Mouse (Mus musculus): ENCODE measurements at regions not wholly inside any gene's neighbourhood (a gene's known extent, or its start where the extent isn't known, plus 50 kb on each side); places are given as distances from the start of the nearest gene placed in this dataset.
A peak's percentile ranks its signal among the peaks of the same experiment; 100 is the strongest.

- Histone ChIP-seq H3K27ac (no peak overlapping the region), H3K9me3 (ENCODE audit: control insufficient read depth, low read length) (no peaks in the 10 kb centered on the region), H3K9ac (replicated peaks) (no peak overlapping the region), H3K27me3 (ENCODE audit: control insufficient read depth, insufficient read depth, low read length) (no peaks in the 10 kb centered on the region), H3K36me3 (replicated peaks; ENCODE audit: control insufficient read depth, insufficient read depth, low read depth) (no peaks in the 10 kb centered on the region), H3K4me1 (replicated peaks; ENCODE audit: control insufficient read depth in 2 of 2, insufficient read depth in 2 of 2, low read length in 1 of 2) (no peaks in the 10 kb centered on the region), H3K4me3 (ENCODE audit: insufficient read depth in 1 of 2, low read depth in 2 of 2, low read length in 2 of 2) (no peak overlapping the region), H3K4me2 (ENCODE audit: low read depth) (no peak overlapping the region)
- TF ChIP-seq CTCF (IDR thresholded peaks at IDR 0.05; ENCODE audit: low read depth), result no peak
- no peak for TF ChIP-seq EP300 (IDR thresholded peaks at IDR 0.05; ENCODE audit: low read depth)
- 55% methylated on average over 3 of the region's 3 CpGs for WGBS (ENCODE audit: insufficient replicate concordance)
- DNase-seq (ENCODE audit: low read depth in 3 of 3, low spot score in 3 of 3) (no peak), ATAC-seq (ENCODE audit: insufficient read depth) (no peak)
These were observed 257.8 kb downstream of the Tcf7l2 start for GRCm38 (mm10) chr19:55999409-55999808.

- DNase-seq (ENCODE audit: low read depth in 3 of 3, low spot score in 3 of 3), result no peak
- Histone ChIP-seq H3K36me3 (replicated peaks; ENCODE audit: control insufficient read depth, insufficient read depth, low read depth) (no peaks in the 10 kb centered on the region), H3K9me3 (ENCODE audit: control insufficient read depth, low read length) (no peaks in the 10 kb centered on the region), H3K27me3 (ENCODE audit: control insufficient read depth, insufficient read depth, low read length) (no peaks in the 10 kb centered on the region), H3K4me3 (ENCODE audit: insufficient read depth in 1 of 2, low read depth in 2 of 2, low read length in 2 of 2) (no peak overlapping the region), H3K27ac (no peak overlapping the region), H3K4me2 (ENCODE audit: low read depth) (no peak overlapping the region), H3K4me1 (replicated peaks; ENCODE audit: control insufficient read depth in 2 of 2, insufficient read depth in 2 of 2, low read length in 1 of 2) (no peaks in the 10 kb centered on the region), H3K9ac (replicated peaks) (no peak overlapping the region)
- ATAC-seq (ENCODE audit: insufficient read depth), result no peak
- TF ChIP-seq CTCF (IDR thresholded peaks at IDR 0.05; ENCODE audit: low read depth), result no peak
- no peak for TF ChIP-seq EP300 (IDR thresholded peaks at IDR 0.05; ENCODE audit: low read depth)
- WGBS (ENCODE audit: insufficient replicate concordance), result 57% methylated on average over 3 of the region's 3 CpGs
These were observed 259.8 kb downstream of the Tcf7l2 start for GRCm38 (mm10) chr19:56001428-56001827.

DNA sequence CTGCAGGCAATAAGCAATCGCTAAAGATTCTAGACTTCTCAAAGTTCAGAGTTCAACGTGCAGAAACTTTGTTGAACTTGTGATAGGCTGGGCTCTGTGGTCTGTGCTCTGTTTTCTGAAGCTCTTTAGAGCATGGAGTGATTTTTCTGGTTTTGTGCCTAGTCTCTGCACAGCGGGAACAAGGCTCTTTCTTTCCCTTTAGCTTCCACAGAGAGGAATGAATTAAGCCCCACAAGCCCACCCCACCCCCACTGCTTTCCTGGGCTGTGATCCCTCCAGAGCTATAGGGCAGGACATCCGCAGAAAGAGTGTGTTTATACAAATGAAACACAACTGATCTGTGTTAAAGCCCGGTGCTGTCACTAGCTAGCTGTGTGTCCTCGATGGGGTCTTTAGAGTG is 264.3 kb downstream of the Tcf7l2 start:
- 54% methylated on average over 6 of the region's 6 CpGs for WGBS (ENCODE audit: insufficient replicate concordance)
- no peak overlapping the region for H3K4me2 ChIP-seq (ENCODE audit: low read depth)
- no peaks in the 10 kb centered on the region for H3K9me3 ChIP-seq (ENCODE audit: control insufficient read depth, low read length)
- TF ChIP-seq EP300 (IDR thresholded peaks at IDR 0.05; ENCODE audit: low read depth), result no peak
- no peak for TF ChIP-seq CTCF (IDR thresholded peaks at IDR 0.05; ENCODE audit: low read depth)
- no peak overlapping the region for H3K9ac ChIP-seq (replicated peaks)
- no peak for DNase-seq (ENCODE audit: low read depth in 3 of 3, low spot score in 3 of 3)
- H3K4me3 ChIP-seq (ENCODE audit: insufficient read depth in 1 of 2, low read depth in 2 of 2, low read length in 2 of 2), result no peak overlapping the region
- no peak overlapping the region for H3K27ac ChIP-seq
- ATAC-seq (ENCODE audit: insufficient read depth), result no peak
- H3K27me3 ChIP-seq (ENCODE audit: control insufficient read depth, insufficient read depth, low read length), result no peaks in the 10 kb centered on the region
- no peaks in the 10 kb centered on the region for H3K36me3 ChIP-seq (replicated peaks; ENCODE audit: control insufficient read depth, insufficient read depth, low read depth)
- H3K4me1 ChIP-seq (replicated peaks; ENCODE audit: control insufficient read depth in 2 of 2, insufficient read depth in 2 of 2, low read length in 1 of 2), result no peaks in the 10 kb centered on the region

- Histone ChIP-seq H3K4me3 (ENCODE audit: insufficient read depth in 1 of 2, low read depth in 2 of 2, low read length in 2 of 2) (no peak overlapping the region), H3K4me2 (ENCODE audit: low read depth) (no peak overlapping the region), H3K4me1 (replicated peaks; ENCODE audit: control insufficient read depth in 2 of 2, insufficient read depth in 2 of 2, low read length in 1 of 2) (no peaks in the 10 kb centered on the region), H3K27me3 (ENCODE audit: control insufficient read depth, insufficient read depth, low read length) (no peaks in the 10 kb centered on the region), H3K36me3 (replicated peaks; ENCODE audit: control insufficient read depth, insufficient read depth, low read depth) (no peaks in the 10 kb centered on the region), H3K27ac (no peak overlapping the region), H3K9me3 (ENCODE audit: control insufficient read depth, low read length) (no peaks in the 10 kb centered on the region), H3K9ac (replicated peaks) (no peak overlapping the region)
- no peak for DNase-seq (ENCODE audit: low read depth in 3 of 3, low spot score in 3 of 3)
- peak; percentile 68 for TF ChIP-seq CTCF (IDR thresholded peaks at IDR 0.05; ENCODE audit: low read depth)
- no peak for TF ChIP-seq EP300 (IDR thresholded peaks at IDR 0.05; ENCODE audit: low read depth)
- 79% methylated on average over 5 of the region's 5 CpGs for WGBS (ENCODE audit: insufficient replicate concordance)
- ATAC-seq (ENCODE audit: insufficient read depth), result no peak
These were observed 265.8 kb downstream of the Tcf7l2 start for GRCm38 (mm10) chr19:56007433-56007832.

DNA sequence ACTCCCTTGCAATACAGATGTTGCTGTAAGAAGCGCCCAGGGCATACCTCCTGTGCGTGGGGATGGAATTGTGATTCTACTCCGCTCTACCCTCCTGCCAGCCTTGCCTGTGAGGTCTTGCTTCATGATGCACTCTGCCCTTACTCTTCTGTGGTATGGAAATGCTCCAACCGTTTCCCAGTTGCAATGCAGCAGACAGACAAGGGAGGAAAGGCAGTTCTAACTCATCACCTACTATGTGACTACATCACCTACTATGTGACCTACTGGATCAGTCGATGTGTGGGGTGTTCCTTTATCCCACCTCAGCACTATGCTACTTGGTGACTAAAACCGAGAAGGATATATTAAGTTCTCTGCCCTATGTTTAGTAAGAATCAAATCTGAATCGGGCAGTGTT is 269.1 kb downstream of the Tcf7l2 start:
- H3K4me3 ChIP-seq (ENCODE audit: insufficient read depth in 1 of 2, low read depth in 2 of 2, low read length in 2 of 2), result no peak overlapping the region
- no peak overlapping the region for H3K9ac ChIP-seq (replicated peaks)
- WGBS (ENCODE audit: insufficient replicate concordance), result 64% methylated on average over 7 of the region's 7 CpGs
- TF ChIP-seq EP300 (IDR thresholded peaks at IDR 0.05; ENCODE audit: low read depth), result no peak
- TF ChIP-seq CTCF (IDR thresholded peaks at IDR 0.05; ENCODE audit: low read depth), result no peak
- H3K9me3 ChIP-seq (ENCODE audit: control insufficient read depth, low read length), result no peaks in the 10 kb centered on the region
- ATAC-seq (ENCODE audit: insufficient read depth) (no peak), DNase-seq (ENCODE audit: low read depth in 3 of 3, low spot score in 3 of 3) (no peak)
- no peak overlapping the region for H3K27ac ChIP-seq
- H3K4me1 ChIP-seq (replicated peaks; ENCODE audit: control insufficient read depth in 2 of 2, insufficient read depth in 2 of 2, low read length in 1 of 2), result no peaks in the 10 kb centered on the region
- no peak overlapping the region for H3K4me2 ChIP-seq (ENCODE audit: low read depth)
- H3K36me3 ChIP-seq (replicated peaks; ENCODE audit: control insufficient read depth, insufficient read depth, low read depth), result no peaks in the 10 kb centered on the region
- H3K27me3 ChIP-seq (ENCODE audit: control insufficient read depth, insufficient read depth, low read length), result no peaks in the 10 kb centered on the region

GRCm38 (mm10) chr19:56011292-56011691 is 269.7 kb downstream of the Tcf7l2 start:
- Histone ChIP-seq H3K9ac (replicated peaks) (no peak overlapping the region), H3K4me2 (ENCODE audit: low read depth) (no peak overlapping the region), H3K4me3 (ENCODE audit: insufficient read depth in 1 of 2, low read depth in 2 of 2, low read length in 2 of 2) (no peak overlapping the region), H3K9me3 (ENCODE audit: control insufficient read depth, low read length) (no peaks in the 10 kb centered on the region), H3K27me3 (ENCODE audit: control insufficient read depth, insufficient read depth, low read length) (no peaks in the 10 kb centered on the region), H3K4me1 (replicated peaks; ENCODE audit: control insufficient read depth in 2 of 2, insufficient read depth in 2 of 2, low read length in 1 of 2) (no peaks in the 10 kb centered on the region), H3K36me3 (replicated peaks; ENCODE audit: control insufficient read depth, insufficient read depth, low read depth) (no peaks in the 10 kb centered on the region), H3K27ac (no peak overlapping the region)
- DNase-seq (ENCODE audit: low read depth in 3 of 3, low spot score in 3 of 3) (no peak), ATAC-seq (ENCODE audit: insufficient read depth) (no peak)
- no peak for TF ChIP-seq CTCF (IDR thresholded peaks at IDR 0.05; ENCODE audit: low read depth)
- no peak for TF ChIP-seq EP300 (IDR thresholded peaks at IDR 0.05; ENCODE audit: low read depth)
